Mouse (Mus musculus) intestine, embryonic 16.5 days (tissue): Measurements from ENCODE around the gene Pan3. TPM values are rescaled to one million over a fixed set of nuclear protein-coding genes. Genes with fewer than 3 reads are reported as not detected.

Experiments used
- ATAC-seq: fragments of 200-750 bp; cut with Nextera tagmentation; 2 replicates; pipeline ENCODE4 v1.8.0; 2017; ENCODE audit warnings: moderate TSS enrichment, moderate library complexity
- H3K27ac ChIP-seq: fragments of 300-500 bp; sonication (generic); 2 replicates; pipeline ENCODE4 v1.5.1; 2014; ENCODE audit warnings: mild to moderate bottlenecking, low read length
- H3K27me3 ChIP-seq: fragments of 300-500 bp; sonication (generic); replicated peaks from 2 replicates; pipeline ENCODE4 v1.6.1; 2014; ENCODE audit warnings: low read length, control low read depth, mixed read lengths; ENCODE audit not compliant: control insufficient read depth, insufficient read depth
- H3K36me3 ChIP-seq: fragments of 300-500 bp; sonication (generic); 2 replicates; pipeline ENCODE4 v1.6.1; 2014; ENCODE audit warnings: low read length, control low read depth; ENCODE audit not compliant: control insufficient read depth, insufficient read depth
- H3K4me1 ChIP-seq: fragments of 300-500 bp; sonication (generic); 2 replicates; pipeline ENCODE4 v1.6.1; 2014; ENCODE audit warnings: low read length, control low read depth, mixed read lengths; ENCODE audit not compliant: control insufficient read depth, insufficient read depth
- H3K4me2 ChIP-seq: fragments of 300-500 bp; sonication (generic); 2 replicates; pipeline ENCODE4 v1.6.1; 2014; ENCODE audit warnings: low read depth, low read length, control low read depth
- H3K4me3 ChIP-seq: fragments of 300-500 bp; sonication (generic); 2 replicates; pipeline ENCODE4 v1.5.1; 2014; ENCODE audit warnings: mild to moderate bottlenecking, low read length
- H3K9ac ChIP-seq: fragments of 300-500 bp; sonication (generic); 2 replicates; pipeline ENCODE4 v1.6.1; 2014; ENCODE audit warnings: low read depth, low read length
- H3K9me3 ChIP-seq: fragments of 300-500 bp; sonication (generic); 2 replicates; pipeline ENCODE4 v1.6.1; 2016; ENCODE audit warnings: low read length, control low read depth; ENCODE audit not compliant: control insufficient read depth
- WGBS: fragments of 180-500 bp; shearing (Covaris S2); extraction: QIAGEN DNeasy Blood & Tissue Kit; methylation state at CpG from one replicate; pipeline ENCODE4 v1.1.7; 2014; 5-methylcytosine and 5-hydroxymethylcytosine counted together
- polyA plus RNA-seq: library from polyadenylated mRNA; unstranded; fragments of >200 nt; fragmentation: Nextera tagmentation; extraction: Ambion mirVana; gene quantifications from 2 replicates; pipeline ENCODE4 v1.2.1, GENCODE M21; 2015

Gene Pan3
- polyA plus RNA-seq, 1 experiment from 2014 or later, result 40.4 TPM

DNA sequence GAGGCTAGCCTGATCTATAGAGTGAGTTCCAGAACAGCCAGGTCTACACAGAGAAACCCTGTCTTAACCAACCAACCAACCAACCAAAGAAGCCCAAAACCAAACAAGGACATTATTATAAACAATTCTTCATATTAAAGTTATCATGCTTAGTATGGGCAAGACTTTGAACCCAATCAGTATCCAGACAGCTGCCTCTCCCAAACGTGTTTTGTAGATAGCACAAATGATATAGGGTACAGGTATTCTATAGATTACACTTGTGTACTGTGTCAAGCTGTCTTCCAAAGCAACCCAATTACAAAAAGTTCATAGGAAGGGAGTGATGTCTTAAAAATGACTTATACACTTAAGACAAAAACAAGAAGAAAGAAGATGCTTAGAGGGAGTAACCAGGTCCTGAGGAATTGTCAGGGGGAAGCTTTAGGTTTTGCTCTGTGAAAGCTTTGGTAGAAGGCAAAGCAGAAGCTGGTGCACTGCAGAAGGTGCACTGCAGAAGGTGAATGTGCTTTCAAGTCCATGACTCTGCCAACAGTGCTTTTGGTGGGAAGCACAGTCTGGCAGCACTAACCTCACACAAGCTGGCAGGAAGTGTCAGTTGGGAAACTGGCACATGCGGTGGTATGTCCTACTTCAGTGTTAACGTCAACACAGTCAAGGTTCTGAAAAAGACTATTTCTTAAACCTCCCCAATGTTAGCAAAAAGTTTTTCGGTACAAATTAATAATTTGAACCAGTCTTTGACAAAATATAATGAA lies 3.7 kb upstream of the Pan3 start:
- ATAC-seq, result no peak
- 74% methylated on average over 4 of the region's 4 CpGs for WGBS

DNA sequence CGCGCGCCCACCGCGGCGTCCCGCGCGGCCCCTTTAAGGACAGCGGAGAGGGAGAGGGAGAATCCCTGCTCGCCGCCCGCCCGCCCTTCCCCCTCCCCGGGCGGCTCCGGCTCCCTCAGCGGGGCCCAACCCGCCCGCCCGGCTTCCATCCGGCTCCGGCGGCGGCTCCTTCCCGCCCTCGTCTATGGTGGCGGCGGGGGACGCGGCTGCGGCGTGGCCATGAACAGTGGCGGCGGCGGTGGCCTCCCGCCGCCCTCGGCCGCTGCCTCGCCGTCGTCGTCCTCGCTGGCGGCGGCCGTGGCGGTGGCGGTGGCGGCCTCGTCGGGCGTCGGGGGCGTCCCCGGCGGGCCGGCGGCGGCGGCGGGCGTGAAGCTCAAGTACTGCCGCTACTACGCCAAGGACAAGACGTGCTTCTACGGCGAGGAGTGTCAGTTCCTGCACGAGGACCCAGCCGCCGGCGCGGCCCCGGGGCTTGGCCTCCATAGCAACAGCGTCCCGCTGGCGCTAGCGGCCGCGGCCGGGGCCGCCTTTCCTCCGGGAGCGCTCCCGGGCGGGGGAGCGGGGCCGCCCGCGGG lies 487 bp downstream of the Pan3 start:
- H3K4me2 ChIP-seq, result peak overlapping the region; percentile 77
- ATAC-seq, result peak; percentile 92
- peak overlapping the region; percentile 95 for H3K4me3 ChIP-seq
- H3K27me3 ChIP-seq, result no peaks in the 10 kb centered on the region
- peak overlapping the region; percentile 99 for H3K27ac ChIP-seq
- no peaks in the 10 kb centered on the region for H3K9me3 ChIP-seq
- H3K9ac ChIP-seq, result peak overlapping the region; percentile 98
- no peaks in the 10 kb centered on the region for H3K36me3 ChIP-seq
- peaks cover 29% of the 10 kb centered on the region for H3K4me1 ChIP-seq
- 0% methylated on average over 35 of the region's 91 CpGs for WGBS

More for the DNA sequence above, 3.7 kb upstream of the Pan3 start:
- H3K9me3 ChIP-seq, result no peaks in the 10 kb centered on the region
- H3K4me3 ChIP-seq, result no peak overlapping the region
- no peak overlapping the region for H3K9ac ChIP-seq
- no peak overlapping the region for H3K27ac ChIP-seq
- H3K27me3 ChIP-seq, result no peaks in the 10 kb centered on the region
- H3K4me1 ChIP-seq, result 0 out of 2 replicates have a peak, but pooled peaks cover 2% of the 10 kb centered on the region
- H3K4me2 ChIP-seq, result no peak overlapping the region
- no peaks in the 10 kb centered on the region for H3K36me3 ChIP-seq

DNA sequence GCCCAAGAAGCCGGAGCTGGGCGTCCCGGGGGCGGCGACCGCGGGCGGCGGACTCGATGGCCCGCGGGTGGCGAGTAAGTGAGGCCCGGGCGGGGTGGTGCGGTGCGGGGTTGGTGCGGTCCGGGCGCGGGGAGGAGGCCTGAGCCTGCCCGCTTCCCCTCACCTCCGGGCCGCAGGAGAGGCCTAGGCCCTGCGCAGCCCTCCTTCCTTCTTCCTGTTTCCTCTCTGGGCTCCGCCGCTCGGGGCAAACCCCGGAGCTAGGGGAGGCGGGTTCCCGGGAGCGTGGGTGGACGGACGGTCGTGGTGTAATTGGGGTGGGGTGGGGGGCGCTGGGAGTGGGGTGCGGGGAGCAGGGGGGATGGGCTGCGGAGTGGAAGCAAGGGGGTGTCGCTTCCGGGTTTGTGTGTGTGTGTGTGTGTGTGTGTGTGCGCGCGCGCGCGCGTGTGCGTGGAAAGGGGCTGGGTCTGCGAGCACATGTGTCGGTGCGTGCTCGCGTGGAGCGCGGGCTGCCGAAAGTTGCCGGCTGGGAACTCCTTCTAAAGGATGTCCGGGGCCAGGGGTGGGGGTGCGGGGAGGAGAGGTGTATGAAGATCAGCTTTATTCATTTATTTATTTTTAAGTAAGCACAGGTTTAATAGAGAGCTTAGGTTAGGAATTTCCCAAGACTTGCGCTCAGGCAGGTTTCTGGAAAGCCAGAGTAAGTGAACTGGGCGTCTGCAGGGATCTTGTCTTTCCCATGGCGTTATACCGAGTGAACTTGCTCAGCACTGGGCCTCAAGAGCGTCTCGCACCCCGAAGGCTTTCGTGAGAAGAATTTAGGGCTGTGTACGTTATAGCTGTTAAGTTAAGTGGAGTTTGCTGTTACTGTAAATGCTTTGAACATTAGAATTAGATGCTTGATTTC lies 1.2 kb downstream of the Pan3 start:
- H3K9ac ChIP-seq, result peak overlapping the region; percentile 98
- H3K27me3 ChIP-seq, result no peaks in the 10 kb centered on the region
- H3K4me2 ChIP-seq, result peak overlapping the region; percentile 77
- H3K4me3 ChIP-seq, result peak overlapping the region; percentile 95
- peak overlapping the region; percentile 99 for H3K27ac ChIP-seq
- peaks cover 33% of the 10 kb centered on the region for H3K4me1 ChIP-seq
- no peaks in the 10 kb centered on the region for H3K36me3 ChIP-seq
- under 1% methylated on average over 63 of the region's 68 CpGs for WGBS
- ATAC-seq, result peak; percentile 63
- no peaks in the 10 kb centered on the region for H3K9me3 ChIP-seq

DNA sequence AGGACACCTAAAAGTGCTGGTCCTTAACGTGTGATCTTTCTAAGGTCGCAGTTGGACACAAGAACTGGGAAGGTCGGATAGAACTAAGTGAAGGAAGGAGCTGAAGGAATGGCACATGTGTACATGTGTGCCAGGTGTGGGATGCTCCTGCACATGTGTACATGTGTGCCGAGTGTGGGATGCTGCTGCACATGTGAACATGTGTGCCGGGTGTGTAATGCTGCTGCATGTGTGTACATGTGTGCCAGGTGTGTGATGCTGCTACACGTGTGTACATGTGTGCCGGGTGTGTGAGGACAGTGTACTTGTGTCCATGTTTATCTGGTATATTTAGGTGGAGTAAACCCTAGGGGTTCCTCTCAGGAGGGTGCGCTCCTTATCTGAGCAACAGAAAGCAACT lies 3.0 kb downstream of the Pan3 start:
- no peak overlapping the region for H3K4me3 ChIP-seq
- 86% methylated on average over 8 of the region's 8 CpGs for WGBS
- H3K27ac ChIP-seq, result no peak overlapping the region
- H3K4me1 ChIP-seq, result peaks cover 37% of the 10 kb centered on the region
- ATAC-seq, result no peak
- no peaks in the 10 kb centered on the region for H3K36me3 ChIP-seq
- no peaks in the 10 kb centered on the region for H3K9me3 ChIP-seq
- H3K27me3 ChIP-seq, result no peaks in the 10 kb centered on the region
- H3K4me2 ChIP-seq, result no peak overlapping the region
- H3K9ac ChIP-seq, result no peak overlapping the region

GRCm38 (mm10) chr5:147435224-147435623 lies 5.3 kb downstream of the Pan3 start:
- no peak overlapping the region for H3K9ac ChIP-seq
- ATAC-seq, result no peak
- peaks cover 39% of the 10 kb centered on the region for H3K4me1 ChIP-seq
- 0 out of 2 replicates have a peak overlapping the region, but pooled peaks have one; percentile 12 for H3K4me2 ChIP-seq
- no peaks in the 10 kb centered on the region for H3K27me3 ChIP-seq
- H3K4me3 ChIP-seq, result no peak overlapping the region
- H3K27ac ChIP-seq, result peak overlapping the region; percentile 41
- no peaks in the 10 kb centered on the region for H3K9me3 ChIP-seq
- 56% methylated on average over 4 of the region's 4 CpGs for whole genome bisulfite sequencing
- no peaks in the 10 kb centered on the region for H3K36me3 ChIP-seq

DNA sequence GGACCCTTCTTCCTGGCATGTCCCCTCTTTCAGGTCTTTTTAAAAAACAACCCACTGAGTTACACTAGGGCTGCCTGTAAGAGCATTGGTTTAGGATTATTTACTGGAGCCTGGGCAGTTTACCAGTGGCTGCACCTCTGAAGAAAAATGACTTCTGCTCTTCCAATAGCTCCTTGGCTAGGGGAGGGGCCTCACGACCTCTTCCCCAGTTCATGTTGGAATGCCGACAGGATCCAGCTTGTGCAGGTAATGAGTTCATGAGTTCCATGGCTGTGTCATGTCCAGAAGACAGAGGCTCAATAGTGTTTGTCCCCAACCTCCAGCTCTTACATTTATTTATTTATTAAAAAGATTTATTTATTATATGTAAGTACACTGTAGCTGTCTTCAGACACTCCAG lies 5.8 kb downstream of the Pan3 start:
- Histone ChIP-seq H3K9me3 (no peaks in the 10 kb centered on the region), H3K36me3 (no peaks in the 10 kb centered on the region), H3K27ac (peak overlapping the region; percentile 37; the same call in 1 of the 2 replicates), H3K27me3 (no peaks in the 10 kb centered on the region), H3K4me2 (peak overlapping the region; percentile 12; the same call in 1 of the 2 replicates), H3K9ac (0 out of 2 replicates have a peak overlapping the region, but pooled peaks have one; percentile 24), H3K4me1 (peaks cover 39% of the 10 kb centered on the region), H3K4me3 (no peak overlapping the region)
- 36% methylated on average over 2 of the region's 2 CpGs for WGBS
- ATAC-seq, result no peak

DNA sequence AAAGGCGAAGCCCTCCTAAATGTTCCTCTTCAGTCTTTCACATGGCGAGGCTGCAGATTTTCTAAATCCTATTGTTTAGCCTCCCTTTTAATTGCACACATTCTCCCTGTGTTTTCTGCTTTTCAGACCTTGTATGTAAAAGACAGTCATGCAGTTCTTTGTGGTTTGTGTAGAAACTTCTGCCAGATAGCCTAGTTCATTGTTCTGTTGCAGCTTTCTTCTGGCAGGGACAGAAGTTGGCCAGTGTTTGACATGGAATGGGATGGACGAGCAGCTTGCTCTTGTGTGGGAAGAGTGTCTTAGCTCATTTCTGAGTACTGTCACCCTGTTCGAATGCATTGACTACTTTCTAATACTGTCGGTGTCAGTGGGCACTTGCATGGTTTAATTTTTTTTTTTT lies 6.5 kb downstream of the Pan3 start:
- no peak overlapping the region for H3K4me2 ChIP-seq
- peaks cover 39% of the 10 kb centered on the region for H3K4me1 ChIP-seq

GRCm38 (mm10) chr5:147440996-147441507 lies 11.1 kb downstream of the Pan3 start:
- H3K4me3 ChIP-seq, result no peak overlapping the region
- no peaks in the 10 kb centered on the region for H3K9me3 ChIP-seq
- H3K27ac ChIP-seq, result no peak overlapping the region
- no peak overlapping the region for H3K9ac ChIP-seq
- H3K27me3 ChIP-seq, result no peaks in the 10 kb centered on the region
- ATAC-seq, result no peak
- no peaks in the 10 kb centered on the region for H3K36me3 ChIP-seq
- H3K4me2 ChIP-seq, result no peak overlapping the region
- H3K4me1 ChIP-seq, result peaks cover 18% of the 10 kb centered on the region
- WGBS, result 79% methylated on average over 3 of the region's 3 CpGs

More for the DNA sequence above, 6.5 kb downstream of the Pan3 start:
- H3K27ac ChIP-seq, result no peak overlapping the region; the same call in 1 of the 2 replicates
- H3K9ac ChIP-seq, result no peak overlapping the region
- 75% methylated on average over 5 of the region's 5 CpGs for WGBS
- no peak overlapping the region for H3K4me3 ChIP-seq
- ATAC-seq, result no peak
- no peaks in the 10 kb centered on the region for H3K36me3 ChIP-seq
- H3K27me3 ChIP-seq, result no peaks in the 10 kb centered on the region
- H3K9me3 ChIP-seq, result no peaks in the 10 kb centered on the region

- H3K4me3 ChIP-seq, result no peak overlapping the region
- 77% methylated on average over 1 of the region's 1 CpGs for WGBS
- no peak overlapping the region for H3K27ac ChIP-seq
- H3K36me3 ChIP-seq, result no peaks in the 10 kb centered on the region
- H3K9me3 ChIP-seq, result no peaks in the 10 kb centered on the region
- H3K9ac ChIP-seq, result no peak overlapping the region
- no peaks in the 10 kb centered on the region for H3K27me3 ChIP-seq
- H3K4me1 ChIP-seq, result peaks cover 18% of the 10 kb centered on the region
- no peak for ATAC-seq
- no peak overlapping the region for H3K4me2 ChIP-seq
These were observed 12.0 kb downstream of the Pan3 start for GRCm38 (mm10) chr5:147441979-147442378.
